Mouse (Mus musculus): ENCODE results near the gene Ear10. TPM values are rescaled to one million over a fixed set of nuclear protein-coding genes. Genes with fewer than 3 reads are reported as not detected.
"Not testable (repeated sequence)": the region's sequence is repeated elsewhere in the genome, so short reads cannot be mapped to it uniquely, and the experiment has no call there.

Gene Ear10
- polyA plus RNA-seq, 1 experiment from 2014 or later, result not detected

GRCm38 (mm10) chr14:43898577-43898976 lies 24.8 kb downstream of the Ear10 start:
- WGBS, result 88% methylated on average over 3 of the region's 3 CpGs
- H3K36me3 ChIP-seq (ENCODE audit: control insufficient read depth, insufficient read depth, low read length); H3K4me1 ChIP-seq (replicated peaks; ENCODE audit: control insufficient read depth, insufficient read depth, low read length): not testable (repeated sequence)

DNA sequence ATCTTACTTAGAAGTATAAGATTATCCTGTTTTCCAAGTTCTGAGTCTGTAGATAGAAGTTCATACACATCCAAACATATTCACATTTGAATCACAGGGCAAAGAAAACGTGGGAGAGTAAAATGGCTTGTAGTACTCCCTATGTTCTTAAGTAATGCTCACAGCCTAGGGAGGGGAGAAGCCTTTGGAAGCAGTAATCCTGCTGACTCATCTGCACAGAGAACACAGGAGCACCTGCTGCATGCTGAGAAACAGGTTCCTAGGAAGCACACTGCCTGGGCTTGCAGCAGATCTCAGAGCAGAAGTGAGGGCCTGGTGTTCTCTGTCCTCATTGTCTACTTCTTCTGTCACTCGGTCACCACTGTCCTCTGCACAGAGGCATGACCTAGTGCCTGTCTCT lies 28.0 kb downstream of the Ear10 start:
- not testable (repeated sequence) for H3K27ac ChIP-seq (ENCODE audit: low read depth, low read length)

More at GRCm38 (mm10) chr14:43898577-43898976, 24.8 kb downstream of the Ear10 start:
- DNase-seq (ENCODE audit: low spot score); H3K27ac ChIP-seq (ENCODE audit: low read depth, low read length); H3K4me3 ChIP-seq (ENCODE audit: low read depth, low read length); H3K9me3 ChIP-seq (ENCODE audit: control insufficient read depth, low read length); H3K4me2 ChIP-seq (ENCODE audit: low read depth, low read length, severe bottlenecking); ATAC-seq (replicated peaks; ENCODE audit: low FRiP score); H3K27me3 ChIP-seq (ENCODE audit: control insufficient read depth, insufficient read depth, low read length); H3K9ac ChIP-seq (ENCODE audit: low read length): not testable (repeated sequence)

GRCm38 (mm10) chr14:43891288-43891687 lies 32.1 kb downstream of the Ear10 start:
- not testable (repeated sequence) for H3K27me3 ChIP-seq (ENCODE audit: control insufficient read depth, insufficient read depth, low read length); ATAC-seq (replicated peaks; ENCODE audit: low FRiP score); H3K9me3 ChIP-seq (ENCODE audit: control insufficient read depth, low read length); H3K4me1 ChIP-seq (replicated peaks; ENCODE audit: control insufficient read depth, insufficient read depth, low read length); H3K4me3 ChIP-seq (ENCODE audit: low read depth, low read length); H3K27ac ChIP-seq (ENCODE audit: low read depth, low read length); H3K36me3 ChIP-seq (ENCODE audit: control insufficient read depth, insufficient read depth, low read length); DNase-seq (ENCODE audit: low spot score); H3K4me2 ChIP-seq (ENCODE audit: low read depth, low read length, severe bottlenecking); H3K9ac ChIP-seq (ENCODE audit: low read length)
- 92% methylated on average over 1 of the region's 1 CpGs for WGBS

More for the DNA sequence above, 28.0 kb downstream of the Ear10 start:
- not testable (repeated sequence) for H3K9ac ChIP-seq (ENCODE audit: low read length); H3K27me3 ChIP-seq (ENCODE audit: control insufficient read depth, insufficient read depth, low read length); H3K4me1 ChIP-seq (replicated peaks; ENCODE audit: control insufficient read depth, insufficient read depth, low read length); ATAC-seq (replicated peaks; ENCODE audit: low FRiP score); H3K4me3 ChIP-seq (ENCODE audit: low read depth, low read length); H3K4me2 ChIP-seq (ENCODE audit: low read depth, low read length, severe bottlenecking); H3K9me3 ChIP-seq (ENCODE audit: control insufficient read depth, low read length); DNase-seq (ENCODE audit: low spot score); H3K36me3 ChIP-seq (ENCODE audit: control insufficient read depth, insufficient read depth, low read length)
- WGBS, result 33% methylated on average over 1 of the region's 2 CpGs

- not testable (repeated sequence) for H3K4me3 ChIP-seq (ENCODE audit: low read depth, low read length); H3K9ac ChIP-seq (ENCODE audit: low read length); DNase-seq (ENCODE audit: low spot score); H3K4me2 ChIP-seq (ENCODE audit: low read depth, low read length, severe bottlenecking); H3K4me1 ChIP-seq (replicated peaks; ENCODE audit: control insufficient read depth, insufficient read depth, low read length); H3K36me3 ChIP-seq (ENCODE audit: control insufficient read depth, insufficient read depth, low read length); H3K27me3 ChIP-seq (ENCODE audit: control insufficient read depth, insufficient read depth, low read length); H3K27ac ChIP-seq (ENCODE audit: low read depth, low read length); ATAC-seq (replicated peaks; ENCODE audit: low FRiP score); H3K9me3 ChIP-seq (ENCODE audit: control insufficient read depth, low read length)
- WGBS, result 50% methylated on average over 1 of the region's 1 CpGs
Measured at GRCm38 (mm10) chr14:43886235-43886634, 37.1 kb downstream of the Ear10 start.

DNA sequence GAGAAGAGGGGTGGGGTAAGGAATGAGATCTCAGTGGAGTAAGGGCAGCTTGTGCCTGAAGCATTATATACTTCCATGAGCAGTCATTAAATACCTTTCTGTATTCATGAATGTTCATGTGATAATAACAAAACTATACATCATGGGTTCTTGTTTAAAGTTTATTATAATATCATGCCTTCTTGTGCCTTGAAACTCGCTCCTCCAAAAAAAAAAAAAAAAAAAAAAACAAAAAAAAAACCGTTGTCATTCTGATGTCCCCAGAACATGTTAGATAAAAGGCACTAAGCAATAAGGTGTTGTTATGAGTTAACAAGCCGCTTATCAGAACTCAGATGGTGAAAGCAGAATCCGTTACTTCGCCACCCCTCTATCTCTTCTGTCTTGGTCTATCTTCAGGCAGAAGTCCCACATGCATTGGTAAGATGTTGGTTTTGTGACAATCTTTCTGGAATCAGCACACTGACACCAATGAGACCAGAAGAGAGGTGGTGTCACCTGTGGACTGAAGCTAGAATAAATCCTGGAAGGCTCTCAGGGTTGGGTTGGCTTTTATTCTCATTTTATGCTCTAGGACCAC lies 43.3 kb downstream of the Ear10 start:
- H3K9ac ChIP-seq (ENCODE audit: low read length); H3K27me3 ChIP-seq (ENCODE audit: control insufficient read depth, insufficient read depth, low read length); H3K4me1 ChIP-seq (replicated peaks; ENCODE audit: control insufficient read depth, insufficient read depth, low read length); H3K9me3 ChIP-seq (ENCODE audit: control insufficient read depth, low read length); DNase-seq (ENCODE audit: low spot score); H3K4me2 ChIP-seq (ENCODE audit: low read depth, low read length, severe bottlenecking); H3K36me3 ChIP-seq (ENCODE audit: control insufficient read depth, insufficient read depth, low read length); H3K4me3 ChIP-seq (ENCODE audit: low read depth, low read length); ATAC-seq (replicated peaks; ENCODE audit: low FRiP score); H3K27ac ChIP-seq (ENCODE audit: low read depth, low read length): not testable (repeated sequence)
- 92% methylated on average over 5 of the region's 5 CpGs for WGBS

DNA sequence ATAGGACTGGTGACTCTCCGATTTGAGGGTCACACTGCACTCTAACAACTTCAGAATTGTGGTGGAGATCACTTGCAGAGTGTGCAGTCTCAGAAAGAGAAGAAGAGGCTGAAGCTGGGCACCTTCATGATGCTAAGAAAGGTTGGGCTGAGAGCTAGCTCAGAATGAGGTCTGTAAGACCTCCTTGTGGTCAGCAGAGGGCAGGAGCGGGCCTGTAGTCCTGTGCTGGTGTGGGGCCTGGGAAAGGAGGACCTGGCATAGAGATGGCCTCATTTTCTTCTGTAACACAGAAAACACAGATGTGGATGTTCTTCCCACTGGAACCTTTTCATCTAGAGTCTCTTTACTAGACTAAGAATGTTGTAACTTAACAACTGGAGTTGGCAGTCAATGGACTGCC lies 45.6 kb downstream of the Ear10 start:
- H3K9me3 ChIP-seq (ENCODE audit: control insufficient read depth, low read length); DNase-seq (ENCODE audit: low spot score); H3K27me3 ChIP-seq (ENCODE audit: control insufficient read depth, insufficient read depth, low read length); ATAC-seq (replicated peaks; ENCODE audit: low FRiP score); H3K4me1 ChIP-seq (replicated peaks; ENCODE audit: control insufficient read depth, insufficient read depth, low read length); H3K9ac ChIP-seq (ENCODE audit: low read length); H3K36me3 ChIP-seq (ENCODE audit: control insufficient read depth, insufficient read depth, low read length); H3K4me2 ChIP-seq (ENCODE audit: low read depth, low read length, severe bottlenecking); H3K27ac ChIP-seq (ENCODE audit: low read depth, low read length); H3K4me3 ChIP-seq (ENCODE audit: low read depth, low read length): not testable (repeated sequence)
- WGBS, result 56% methylated on average over 1 of the region's 2 CpGs

- 83% methylated on average over 2 of the region's 3 CpGs for WGBS
- not testable (repeated sequence) for H3K36me3 ChIP-seq (ENCODE audit: control insufficient read depth, insufficient read depth, low read length)
Measured at GRCm38 (mm10) chr14:43875417-43875816, 47.9 kb downstream of the Ear10 start, which contains the start of gene Ear1. TSS of gene Ear1 (minus strand) at chr14:43875517.

DNA sequence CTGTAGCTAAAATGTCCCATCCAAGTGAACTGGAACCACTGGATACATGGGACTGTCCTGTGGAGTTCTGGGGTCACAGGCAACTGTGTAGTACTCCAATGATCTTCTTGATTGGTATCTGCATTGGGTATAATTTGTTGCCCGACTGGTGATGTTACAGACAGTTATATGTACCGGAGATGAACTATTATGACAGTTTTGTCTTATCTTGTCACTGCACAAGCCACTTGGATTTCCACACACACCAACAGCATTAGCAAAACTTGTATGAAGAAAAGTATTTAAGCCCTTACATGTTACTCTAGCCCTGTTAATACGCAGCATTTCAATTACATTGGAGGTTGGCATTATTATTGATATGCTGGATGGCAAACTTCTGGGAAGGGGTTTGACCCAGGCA lies 48.5 kb downstream of the Ear10 start:
- H3K4me2 ChIP-seq (ENCODE audit: low read depth, low read length, severe bottlenecking); H3K27ac ChIP-seq (ENCODE audit: low read depth, low read length); H3K9me3 ChIP-seq (ENCODE audit: control insufficient read depth, low read length); H3K27me3 ChIP-seq (ENCODE audit: control insufficient read depth, insufficient read depth, low read length); H3K4me1 ChIP-seq (replicated peaks; ENCODE audit: control insufficient read depth, insufficient read depth, low read length); H3K4me3 ChIP-seq (ENCODE audit: low read depth, low read length); DNase-seq (ENCODE audit: low spot score); H3K9ac ChIP-seq (ENCODE audit: low read length); H3K36me3 ChIP-seq (ENCODE audit: control insufficient read depth, insufficient read depth, low read length); ATAC-seq (replicated peaks; ENCODE audit: low FRiP score): not testable (repeated sequence)
- WGBS, result 90% methylated on average over 3 of the region's 3 CpGs

More at GRCm38 (mm10) chr14:43875417-43875816, 47.9 kb downstream of the Ear10 start, which contains the start of gene Ear1:
- not testable (repeated sequence) for H3K4me2 ChIP-seq (ENCODE audit: low read depth, low read length, severe bottlenecking); H3K9me3 ChIP-seq (ENCODE audit: control insufficient read depth, low read length); H3K9ac ChIP-seq (ENCODE audit: low read length); H3K27me3 ChIP-seq (ENCODE audit: control insufficient read depth, insufficient read depth, low read length); ATAC-seq (replicated peaks; ENCODE audit: low FRiP score); H3K4me3 ChIP-seq (ENCODE audit: low read depth, low read length); H3K27ac ChIP-seq (ENCODE audit: low read depth, low read length); H3K4me1 ChIP-seq (replicated peaks; ENCODE audit: control insufficient read depth, insufficient read depth, low read length); DNase-seq (ENCODE audit: low spot score)
